Mouse (Mus musculus) neural tube, embryonic 15.5 days (tissue): ENCODE results near the gene Ces2e. TPM values are rescaled to one million over a fixed set of nuclear protein-coding genes. Genes with fewer than 3 reads are reported as not detected.
"Not testable (repeated sequence)": the region's sequence is repeated elsewhere in the genome, so short reads cannot be mapped to it uniquely, and the experiment has no call there.

Experiments used
- ATAC-seq: fragments of 200-750 bp; cut with Nextera tagmentation; 2 replicates; pipeline ENCODE4 v1.8.0; 2017; ENCODE audit warnings: mild to moderate bottlenecking, moderate TSS enrichment, moderate library complexity; ENCODE audit not compliant: low FRiP score
- H3K27ac ChIP-seq: fragments of 300-500 bp; sonication (generic); replicated peaks from 2 replicates; pipeline ENCODE4 v1.5.1; 2015; ENCODE audit warnings: mild to moderate bottlenecking, inconsistent platforms
- H3K27me3 ChIP-seq: fragments of 300-500 bp; sonication (generic); replicated peaks from 2 replicates; pipeline ENCODE4 v1.6.1; 2015; ENCODE audit warnings: inconsistent platforms
- H3K36me3 ChIP-seq: fragments of 300-500 bp; sonication (generic); 2 replicates; pipeline ENCODE4 v1.6.1; 2015; ENCODE audit warnings: inconsistent platforms
- H3K4me1 ChIP-seq: fragments of 300-500 bp; sonication (generic); 2 replicates; pipeline ENCODE4 v1.6.1; 2015; ENCODE audit warnings: inconsistent platforms
- H3K4me2 ChIP-seq: fragments of 300-500 bp; sonication (generic); 2 replicates; pipeline ENCODE4 v1.6.1; 2015; ENCODE audit warnings: inconsistent platforms, mild to moderate bottlenecking, moderate library complexity
- H3K4me3 ChIP-seq: fragments of 300-500 bp; sonication (generic); replicated peaks from 2 replicates; pipeline ENCODE4 v1.5.1; 2015; ENCODE audit warnings: mild to moderate bottlenecking, inconsistent platforms
- H3K9ac ChIP-seq: fragments of 300-500 bp; sonication (generic); replicated peaks from 2 replicates; pipeline ENCODE4 v1.6.1; 2015; ENCODE audit warnings: mild to moderate bottlenecking, inconsistent platforms
- H3K9me3 ChIP-seq: fragments of 300-500 bp; sonication (generic); replicated peaks from 2 replicates; pipeline ENCODE4 v1.6.1; 2016; ENCODE audit warnings: inconsistent platforms
- WGBS: fragments of 180-500 bp; shearing (Covaris S2); methylation state at CpG from one replicate; pipeline ENCODE4 v1.1.7; 2015; ENCODE audit warnings: mixed read lengths; 5-methylcytosine and 5-hydroxymethylcytosine counted together
- polyA plus RNA-seq: library from polyadenylated mRNA; unstranded; fragments of >200 nt; fragmentation: Nextera tagmentation; extraction: Ambion mirVana; gene quantifications from 2 replicates; pipeline ENCODE4 v1.2.1, GENCODE M21; 2015

Ces2e gene
- polyA plus RNA-seq: 0.19 TPM in 1 of 2 replicates, not detected in the other

- no peaks in the 10 kb centered on the region for H3K27me3 ChIP-seq
- H3K4me1 ChIP-seq: no peaks in the 10 kb centered on the region
- no peaks in the 10 kb centered on the region for H3K9me3 ChIP-seq
- no peak within 1 kb of the TSS for H3K4me2 ChIP-seq
- ATAC-seq: no peak
- no peaks in the 10 kb centered on the region for H3K36me3 ChIP-seq
- H3K9ac ChIP-seq: no peak within 1 kb of the TSS
- WGBS: 65% methylated on average over 5 of the region's 5 CpGs
- no peak within 1 kb of the TSS for H3K4me3 ChIP-seq
- H3K27ac ChIP-seq: no peak within 1 kb of the TSS
Observed at GRCm38 (mm10) chr8:104925972-104926596, at the start of gene Ces2e. Ces2e (plus strand) TSS chr8:104926260.

DNA sequence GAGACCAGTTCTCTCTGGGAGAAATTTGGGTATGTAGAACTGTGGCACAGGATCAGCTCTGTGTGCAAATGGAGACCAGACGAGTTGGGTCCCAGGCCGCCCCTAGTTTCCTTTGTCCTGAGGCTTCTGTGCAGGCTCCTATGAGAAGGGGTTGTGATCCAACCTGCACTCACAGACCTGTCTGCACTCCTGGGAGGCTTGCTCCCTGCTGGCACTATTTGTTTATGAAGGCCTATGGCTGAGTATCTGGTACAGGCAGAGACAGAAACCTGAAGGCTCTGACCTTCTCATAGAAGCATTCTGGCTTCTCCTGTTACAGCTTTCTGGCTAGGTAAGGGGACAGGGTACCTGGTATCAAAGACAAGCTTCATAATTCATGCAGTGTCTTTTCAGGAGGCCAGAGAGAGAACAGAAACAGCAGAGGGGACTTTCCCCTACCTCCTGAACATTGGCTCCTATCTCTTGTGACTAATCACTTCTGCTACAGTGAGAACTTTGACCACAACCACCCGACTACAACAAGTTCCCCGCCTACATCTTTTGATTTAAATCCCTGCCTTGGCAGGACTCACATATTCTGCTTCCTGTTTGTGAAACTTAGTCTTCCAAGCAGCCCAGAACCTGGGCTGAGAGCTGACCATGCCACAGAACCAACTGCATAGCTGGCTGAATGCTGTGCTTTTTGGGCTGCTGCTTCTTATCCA is 39.7 kb upstream of the Ces2e start:
- H3K4me1 ChIP-seq, H3K27me3 ChIP-seq, H3K27ac ChIP-seq, H3K36me3 ChIP-seq, H3K4me2 ChIP-seq, H3K9ac ChIP-seq, H3K4me3 ChIP-seq, ATAC-seq, H3K9me3 ChIP-seq: not testable (repeated sequence)
- no CpG with 5 or more reads among the region's 4 CpGs for WGBS

GRCm38 (mm10) chr8:104901746-104902145 is 24.3 kb upstream of the Ces2e start:
- H3K36me3 ChIP-seq: no peaks in the 10 kb centered on the region
- no peak for ATAC-seq
- no peak overlapping the region for H3K27ac ChIP-seq
- H3K9me3 ChIP-seq: no peaks in the 10 kb centered on the region
- no peaks in the 10 kb centered on the region for H3K27me3 ChIP-seq
- H3K4me2 ChIP-seq: no peak overlapping the region
- no peak overlapping the region for H3K4me3 ChIP-seq
- H3K4me1 ChIP-seq: no peaks in the 10 kb centered on the region
- H3K9ac ChIP-seq: no peak overlapping the region
- WGBS: 90% methylated on average over 2 of the region's 2 CpGs

- WGBS: 60% methylated on average over 1 of the region's 1 CpGs
- Histone ChIP-seq H3K27ac (no peak overlapping the region), H3K4me3 (no peak overlapping the region)
Observed at GRCm38 (mm10) chr8:104907111-104907510, 18.9 kb upstream of the Ces2e start.

DNA sequence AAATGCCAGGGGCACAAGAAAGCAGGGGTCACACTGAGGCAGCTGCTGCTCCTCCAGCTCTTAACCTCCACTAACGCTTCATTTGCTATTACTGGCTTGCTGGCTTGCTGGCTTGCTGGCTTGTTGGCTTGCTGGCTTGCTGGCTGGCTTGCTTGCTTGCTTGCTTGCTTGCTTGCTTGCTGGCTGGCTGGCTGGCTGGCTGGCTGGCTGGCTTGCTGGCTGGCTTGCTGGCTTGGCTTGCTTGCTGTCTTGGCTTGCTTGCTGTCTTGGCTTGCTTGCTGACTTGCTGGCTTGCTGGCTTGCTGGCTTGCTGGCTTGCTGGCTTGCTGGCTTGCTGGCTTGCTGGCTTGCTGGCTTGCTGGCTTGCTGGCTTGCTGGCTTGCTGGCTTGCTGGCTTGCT is 17.0 kb upstream of the Ces2e start:
- not testable (repeated sequence) for H3K4me1 ChIP-seq, H3K9ac ChIP-seq, H3K4me2 ChIP-seq, H3K36me3 ChIP-seq, H3K4me3 ChIP-seq, ATAC-seq, H3K27me3 ChIP-seq, H3K9me3 ChIP-seq, H3K27ac ChIP-seq
- 83% methylated on average over 1 of the region's 1 CpGs for WGBS

More at GRCm38 (mm10) chr8:104907111-104907510, 18.9 kb upstream of the Ces2e start:
- H3K9ac ChIP-seq: no peak overlapping the region
- no peak for ATAC-seq
- no peaks in the 10 kb centered on the region for H3K27me3 ChIP-seq
- no peak overlapping the region for H3K4me2 ChIP-seq
- no peaks in the 10 kb centered on the region for H3K36me3 ChIP-seq
- no peaks in the 10 kb centered on the region for H3K9me3 ChIP-seq
- no peaks in the 10 kb centered on the region for H3K4me1 ChIP-seq

DNA sequence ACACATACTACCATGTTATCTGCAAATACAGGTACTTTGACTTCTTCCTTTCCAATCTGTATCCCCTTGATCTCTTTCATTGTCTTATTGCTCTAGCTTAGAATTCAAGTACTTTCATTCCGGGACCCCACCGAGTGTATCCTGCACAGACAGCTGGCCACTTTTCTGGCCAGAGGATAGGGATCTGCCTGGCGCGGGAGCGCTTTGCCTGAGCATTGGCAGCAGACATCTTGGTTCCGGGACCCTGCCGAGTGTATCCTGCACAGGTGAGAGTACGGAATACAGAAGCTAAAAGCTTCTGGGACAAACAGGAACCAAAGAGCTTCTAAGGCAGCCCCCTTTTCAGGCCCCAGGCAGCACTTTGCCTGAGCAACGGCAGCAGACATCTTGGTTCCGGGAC is 16.4 kb upstream of the Ces2e start:
- not testable (repeated sequence) for H3K9me3 ChIP-seq, H3K36me3 ChIP-seq, H3K9ac ChIP-seq, H3K27ac ChIP-seq, H3K27me3 ChIP-seq, H3K4me1 ChIP-seq, H3K4me3 ChIP-seq, ATAC-seq, H3K4me2 ChIP-seq
- WGBS: 97% methylated on average over 10 of the region's 10 CpGs

- 85% methylated on average over 3 of the region's 3 CpGs for WGBS
- Histone ChIP-seq H3K27me3 (no peaks in the 10 kb centered on the region), H3K4me2 (no peak overlapping the region), H3K4me1 (no peaks in the 10 kb centered on the region), H3K9me3 (no peaks in the 10 kb centered on the region), H3K36me3 (no peaks in the 10 kb centered on the region), H3K4me3 (no peak overlapping the region), H3K9ac (no peak overlapping the region), H3K27ac (no peak overlapping the region)
- no peak for ATAC-seq
Observed at GRCm38 (mm10) chr8:104927301-104927700, 1.2 kb downstream of the Ces2e start.

GRCm38 (mm10) chr8:104944665-104945064 is 18.6 kb downstream of the Ces2e start:
- Histone ChIP-seq H3K4me2 (no peak overlapping the region), H3K9ac (no peak overlapping the region), H3K36me3 (no peaks in the 10 kb centered on the region), H3K4me1 (no peaks in the 10 kb centered on the region), H3K4me3 (no peak overlapping the region), H3K27me3 (no peaks in the 10 kb centered on the region), H3K27ac (no peak overlapping the region), H3K9me3 (no peaks in the 10 kb centered on the region)
- ATAC-seq: no peak
- WGBS: 87% methylated on average over 2 of the region's 2 CpGs

- no peak within 1 kb of the TSS for H3K27ac ChIP-seq
- no peak within 1 kb of the TSS for H3K4me2 ChIP-seq
- no peaks in the 10 kb centered on the region for H3K27me3 ChIP-seq
- no peaks in the 10 kb centered on the region for H3K36me3 ChIP-seq
- 87% methylated on average over 4 of the region's 4 CpGs for WGBS
- no peaks in the 10 kb centered on the region for H3K4me1 ChIP-seq
- ATAC-seq: no peak
- no peaks in the 10 kb centered on the region for H3K9me3 ChIP-seq
- H3K4me3 ChIP-seq: no peak within 1 kb of the TSS
- no peak within 1 kb of the TSS for H3K9ac ChIP-seq
Observed at GRCm38 (mm10) chr8:104947056-104947455, 21.0 kb downstream of the Ces2e start, which contains the start of gene Ces2f. Ces2f (plus strand) TSS chr8:104947356.

- Histone ChIP-seq H3K4me3 (no peak overlapping the region), H3K9me3 (no peaks in the 10 kb centered on the region), H3K27me3 (no peaks in the 10 kb centered on the region), H3K36me3 (no peaks in the 10 kb centered on the region), H3K4me2 (no peak overlapping the region), H3K9ac (no peak overlapping the region), H3K4me1 (no peaks in the 10 kb centered on the region), H3K27ac (no peak overlapping the region)
- WGBS: 80% methylated on average over 5 of the region's 5 CpGs
- ATAC-seq: no peak
Observed at GRCm38 (mm10) chr8:104949031-104949430, 23.0 kb downstream of the Ces2e start.

DNA sequence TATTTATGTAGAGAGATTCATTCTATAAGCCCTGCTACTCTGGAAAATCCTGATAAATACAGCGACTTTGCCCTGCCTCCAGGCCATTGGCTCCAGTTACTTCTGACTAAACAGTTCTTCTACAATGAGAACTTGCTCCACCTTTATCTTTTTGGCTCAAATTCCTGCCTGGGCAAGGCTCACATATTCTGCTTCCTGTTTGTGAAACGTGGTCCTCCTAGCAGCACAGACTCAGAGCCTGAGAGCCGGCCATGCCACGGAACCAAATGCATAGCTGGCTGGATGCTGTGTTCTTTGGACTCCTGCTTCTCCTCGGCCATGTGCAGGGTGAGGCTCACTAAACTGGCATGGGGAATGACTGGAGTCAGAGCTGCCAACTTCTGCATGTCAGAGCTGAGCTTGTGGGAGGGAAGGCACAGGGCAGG is 35.5 kb downstream of the Ces2e start, which contains the start of gene Ces2g:
Ces2g (plus strand) TSS at position 182 of the 425 bp plus-strand sequence.
- Histone ChIP-seq H3K4me2 (no peak within 1 kb of the TSS), H3K27ac (no peak within 1 kb of the TSS), H3K27me3 (no peaks in the 10 kb centered on the region), H3K36me3 (no peaks in the 10 kb centered on the region), H3K4me3 (no peak within 1 kb of the TSS), H3K4me1 (no peaks in the 10 kb centered on the region), H3K9me3 (no peaks in the 10 kb centered on the region), H3K9ac (no peak within 1 kb of the TSS)
- 73% methylated on average over 5 of the region's 5 CpGs for WGBS
- ATAC-seq: no peak

DNA sequence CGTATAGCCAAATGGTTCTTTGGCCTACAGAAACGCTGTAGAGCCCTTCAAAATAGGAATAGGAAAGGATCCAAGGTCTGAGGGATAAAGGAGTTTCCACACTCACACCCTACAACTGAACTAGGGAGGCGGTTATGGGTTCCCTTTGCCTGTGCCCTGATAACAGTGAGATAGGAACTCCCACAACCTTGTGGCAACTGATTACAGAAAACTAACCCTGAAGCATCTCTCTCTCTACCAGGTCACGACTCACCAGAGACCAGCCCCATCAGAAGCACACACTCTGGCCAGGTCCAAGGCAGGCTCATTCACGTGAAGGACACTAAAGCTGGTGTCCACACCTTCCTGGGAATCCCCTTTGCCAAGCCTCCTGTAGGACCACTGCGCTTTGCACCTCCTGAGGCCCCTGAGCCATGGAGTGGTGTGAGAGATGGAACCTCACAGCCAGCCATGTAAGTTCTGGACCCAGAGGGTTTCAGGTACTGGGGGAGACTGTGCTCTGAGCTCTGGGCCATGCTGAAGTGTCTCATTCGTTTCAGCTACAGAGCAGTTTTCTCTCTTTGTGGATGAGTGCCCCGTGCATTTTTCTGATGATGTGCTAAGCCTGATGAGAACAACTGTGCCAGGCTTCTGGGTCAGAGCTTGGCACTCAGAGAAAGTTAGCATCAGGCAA is 36.3 kb downstream of the Ces2e start:
- Histone ChIP-seq H3K9ac (no peak overlapping the region), H3K36me3 (no peaks in the 10 kb centered on the region), H3K4me2 (no peak overlapping the region), H3K4me3 (no peak overlapping the region), H3K4me1 (no peaks in the 10 kb centered on the region), H3K9me3 (no peaks in the 10 kb centered on the region), H3K27ac (no peak overlapping the region), H3K27me3 (no peaks in the 10 kb centered on the region)
- 83% methylated on average over 8 of the region's 8 CpGs for WGBS
- ATAC-seq: no peak
